Mouse (Mus musculus): Measurements from ENCODE around the gene Gm4767.
"Not testable (repeated sequence)": the region's sequence is repeated elsewhere in the genome, so short reads cannot be mapped to it uniquely, and the experiment has no call there.

Gene Gm4767

DNA sequence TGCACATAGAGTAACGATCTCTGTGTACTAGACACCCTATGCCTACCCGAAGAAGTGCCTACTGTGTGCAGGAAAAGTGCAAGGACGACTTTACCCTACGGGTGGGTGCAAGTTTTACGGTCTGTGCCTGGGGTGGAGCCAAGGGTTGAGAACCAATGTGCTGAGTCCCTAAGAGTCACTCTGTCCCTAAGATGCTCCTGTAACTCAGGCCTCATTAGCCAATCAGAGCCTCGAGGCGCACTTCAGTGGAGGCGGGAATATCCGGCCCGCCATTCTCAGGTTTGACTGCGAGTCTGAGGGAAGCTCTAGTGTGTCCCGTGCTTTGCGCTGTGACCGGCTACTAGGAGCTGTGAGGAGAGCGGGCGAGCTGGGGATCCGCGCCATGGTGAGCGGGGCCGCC, at the start of gene Gm4767:
Gene Gm4767, plus strand, starts transcription at position 288 of the 400 bp plus-strand sequence.
- DNase-seq: not testable (repeated sequence)

DNA sequence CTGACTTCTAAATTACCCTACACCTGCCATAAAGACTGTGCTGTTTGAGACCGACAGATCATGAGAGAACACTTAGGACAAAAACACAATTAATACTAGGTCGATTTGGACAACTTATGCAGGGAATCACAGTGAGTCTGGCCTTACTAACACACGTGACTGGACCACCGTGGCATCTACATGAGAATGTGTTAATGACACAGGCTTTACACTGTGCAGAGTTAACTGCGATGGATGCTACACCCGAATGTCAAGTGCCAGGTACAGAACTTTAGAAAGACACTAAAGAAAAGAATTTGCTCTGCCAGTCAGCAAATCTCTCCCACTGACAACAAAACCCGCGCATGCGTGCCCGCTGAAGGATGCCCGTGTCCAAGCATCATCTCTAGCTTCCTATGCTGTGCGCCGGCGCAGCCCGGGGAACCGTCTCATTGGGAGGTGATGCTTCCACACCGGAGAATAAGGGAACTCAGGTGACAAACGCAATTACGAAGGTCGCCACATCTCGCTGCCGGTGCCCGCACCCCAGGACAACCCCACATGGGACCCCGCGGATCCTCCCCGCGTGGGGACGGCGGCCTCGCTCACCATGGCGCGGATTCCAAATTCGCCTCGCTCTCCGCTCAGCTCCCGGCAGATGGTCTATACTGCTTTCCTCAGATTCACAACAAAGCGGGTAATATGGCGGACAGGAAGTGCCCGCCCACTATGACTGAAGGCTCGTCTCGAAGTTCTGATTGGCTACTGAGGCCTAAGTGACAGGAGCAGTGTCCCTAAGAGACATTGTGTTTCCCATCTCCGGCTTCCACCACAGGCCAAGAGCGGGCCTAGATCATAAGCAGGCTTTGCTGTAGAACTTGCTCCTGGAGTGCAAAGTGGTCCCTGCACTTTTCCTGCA, 41.2 kb upstream of the Gm4767 start, which contains the start of gene Gm3055:
Gene Gm3055, minus strand, starts transcription at position 656 of the 898 bp plus-strand sequence.
- DNase-seq: not testable (repeated sequence)

DNA sequence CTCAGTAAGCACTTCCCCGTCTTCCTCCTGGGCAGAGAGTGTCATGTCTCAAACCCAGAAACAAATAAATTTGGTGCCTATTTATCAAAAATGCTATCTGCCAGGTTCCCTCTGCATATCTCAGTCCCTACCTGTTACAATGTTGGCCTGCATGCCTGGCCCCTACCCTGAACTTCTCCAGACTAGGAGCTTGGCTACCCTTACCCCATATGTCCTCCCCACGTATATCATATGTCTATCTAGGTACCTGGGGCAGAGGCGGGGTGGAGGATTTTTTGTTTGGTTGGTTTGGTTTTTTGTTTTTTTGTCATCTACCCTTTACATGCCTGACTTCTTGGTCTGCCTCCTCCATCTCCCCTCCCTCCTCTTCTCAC, 40.6 kb upstream of the Gm4767 start:
- DNase-seq: not testable (repeated sequence)

DNA sequence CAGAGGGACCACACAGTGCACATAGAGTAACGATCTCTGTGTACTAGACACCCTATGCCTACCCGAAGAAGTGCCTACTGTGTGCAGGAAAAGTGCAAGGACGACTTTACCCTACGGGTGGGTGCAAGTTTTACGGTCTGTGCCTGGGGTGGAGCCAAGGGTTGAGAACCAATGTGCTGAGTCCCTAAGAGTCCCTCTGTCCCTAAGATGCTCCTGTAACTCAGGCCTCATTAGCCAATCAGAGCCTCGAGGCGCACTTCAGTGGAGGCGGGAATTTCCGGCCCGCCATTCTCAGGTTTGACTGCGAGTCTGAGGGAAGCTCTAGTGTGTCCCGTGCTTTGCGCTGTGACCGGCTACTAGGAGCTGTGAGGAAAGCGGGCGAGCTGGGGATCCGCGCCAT, 34.2 kb downstream of the Gm4767 start:
- not testable (repeated sequence) for DNase-seq

DNA sequence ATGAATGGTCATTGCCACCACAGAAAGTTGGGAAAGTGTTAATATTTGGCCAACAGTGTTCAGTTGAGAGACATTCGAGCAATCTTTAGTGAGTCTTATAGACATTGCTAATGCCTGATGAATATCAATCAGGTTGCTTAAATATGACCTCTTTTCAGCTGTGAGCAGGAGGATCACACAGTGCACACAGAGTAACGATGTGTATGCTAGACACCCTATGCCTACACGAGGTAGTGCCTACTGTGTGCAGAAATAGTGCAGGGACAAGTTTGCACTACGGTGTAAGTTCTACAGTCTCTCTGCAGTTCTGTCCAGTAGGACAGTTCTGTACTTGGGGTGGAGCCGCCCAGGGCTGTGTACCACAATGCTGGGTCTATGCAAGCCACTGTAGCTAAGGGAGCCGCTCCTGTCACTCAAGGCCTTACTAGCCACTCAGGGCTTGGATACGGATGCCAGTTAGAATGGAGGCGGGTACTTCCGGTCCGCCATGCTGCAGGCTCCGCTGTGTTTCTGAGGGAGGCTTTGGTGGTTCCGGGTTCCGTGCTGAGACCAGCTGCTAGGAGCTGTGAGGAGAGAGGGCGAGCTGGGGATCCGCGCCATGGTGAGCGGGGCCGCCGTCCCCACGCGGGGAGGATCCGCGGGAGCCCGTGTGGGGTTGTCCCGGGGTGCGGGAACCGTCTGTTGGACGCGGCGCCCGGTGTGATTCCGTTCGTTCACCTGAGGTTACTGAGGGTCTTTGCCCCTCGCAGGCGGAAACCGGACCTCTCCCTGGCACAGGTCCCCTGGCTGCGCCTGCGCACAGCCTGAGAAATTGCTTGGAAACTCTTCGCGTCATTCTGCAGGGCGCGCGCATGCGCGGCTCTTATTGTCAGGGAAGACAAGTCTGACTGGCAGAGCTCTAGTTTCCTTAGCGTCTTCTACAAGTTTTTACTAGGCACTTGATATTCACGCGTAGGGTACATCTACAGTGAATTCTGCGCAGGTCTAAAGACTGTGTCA, 51.7 kb downstream of the Gm4767 start, which contains the start of gene Gm32687:
Gene Gm32687, plus strand, starts transcription at position 526 of the 999 bp plus-strand sequence.
- peak; percentile 2 for DNase-seq

All from kidney, adult 18-20 months (tissue).